Comparison of ENCODE assay signal across 23 mouse cellular contexts in genomic region chr5:23427501-23427900, GRCm38 (mm10). TPM values are rescaled to one million over a fixed set of nuclear protein-coding genes. Genes with fewer than 3 reads are reported as not detected.
DNase-seq lines count a peak whose midpoint lies in the region; ATAC-seq and TF ChIP-seq lines count a peak whose summit lies in the region.
"Had no signal": no experiment of that assay in that cellular context is flagged by ENCODE, and none has a peak within 500 bp of the region (broad histone marks: within the 10 kb centered on the region; RNA-seq: fewer than 3 reads in every experiment).

No protein-coding gene starts in this region.

- ATAC-seq in heart, embryonic 13.5 days (ENCODE audit: extremely low read depth, insufficient number of reproducible peaks, low FRiP score, low TSS enrichment): no peak
- no peak for ATAC-seq in megakaryocyte, adult 5-6 weeks (ENCODE audit: poor library complexity, severe bottlenecking)
- no peak for ATAC-seq in liver, embryonic 14.5 days (ENCODE audit: insufficient read depth)
- no peak for ATAC-seq in cerebellum, adult (ENCODE audit: insufficient number of reproducible peaks, low FRiP score, low TSS enrichment)
- ATAC-seq: hindbrain, embryonic 16.5 days had no signal

- TF ChIP-seq RAD21 in MEL (IDR thresholded peaks at IDR 0.05; ENCODE audit: low read depth, low read length): no peak

- H3K36me3 ChIP-seq in heart, embryonic 13.5 days: peaks cover 44% of the 10 kb centered on the region
- peaks cover 57% of the 10 kb centered on the region for H3K36me3 ChIP-seq in megakaryocyte, embryonic 14.5 days (replicated peaks; ENCODE audit: low read length)
- peaks cover 17 to 52% of the 10 kb centered on the region in 2 experiments for H3K36me3 ChIP-seq in MEL (ENCODE audit: control insufficient read depth in 1 of 2, insufficient read depth in 2 of 2, low read length in 2 of 2)
- H3K36me3 ChIP-seq in liver, embryonic 14.5 days (replicated peaks; ENCODE audit: control insufficient read depth, insufficient read depth, low read depth): peaks cover 34% of the 10 kb centered on the region

- H3K9me3 ChIP-seq in heart, embryonic 13.5 days: no peaks in the 10 kb centered on the region
- H3K9me3 ChIP-seq in megakaryocyte, embryonic 14.5 days: no peaks in the 10 kb centered on the region
- no peaks in the 10 kb centered on the region for H3K9me3 ChIP-seq in MEL (replicated peaks; ENCODE audit: insufficient read depth, low read length)
- no peaks in the 10 kb centered on the region for H3K9me3 ChIP-seq in liver, embryonic 14.5 days (ENCODE audit: control insufficient read depth, low read length)
- H3K9me3 ChIP-seq: limb, embryonic 15.5 days; stomach, embryonic 15.5 days had no signal

- H3K27me3 ChIP-seq in heart, embryonic 13.5 days (replicated peaks): no peaks in the 10 kb centered on the region
- H3K27me3 ChIP-seq in megakaryocyte, embryonic 14.5 days (replicated peaks): no peaks in the 10 kb centered on the region
- no peaks in the 10 kb centered on the region for H3K27me3 ChIP-seq in MEL (ENCODE audit: control insufficient read depth in 1 of 2, insufficient read depth in 2 of 2, low read length in 2 of 2)
- H3K27me3 ChIP-seq in liver, embryonic 14.5 days (ENCODE audit: control insufficient read depth, insufficient read depth, low read length): no peaks in the 10 kb centered on the region
- H3K27me3 ChIP-seq: CH12.LX; limb, embryonic 15.5 days; stomach, embryonic 15.5 days had no signal

- H3K79me2 ChIP-seq in MEL (ENCODE audit: control insufficient read depth, insufficient read depth, low read length, poor library complexity): peaks cover 62% of the 10 kb centered on the region

- H3K4me3 ChIP-seq in heart, embryonic 13.5 days: no peak overlapping the region
- peak overlapping the region; percentile 33 for H3K4me3 ChIP-seq in megakaryocyte, embryonic 14.5 days (replicated peaks)
- no peak overlapping the region for H3K4me3 ChIP-seq in MEL (ENCODE audit: control insufficient read depth in 1 of 2, insufficient read depth in 1 of 2, low read depth in 2 of 2, low read length in 2 of 2)
- no peak overlapping the region for H3K4me3 ChIP-seq in liver, embryonic 14.5 days (ENCODE audit: insufficient read depth in 1 of 2, low read depth in 2 of 2, low read length in 2 of 2)
- H3K4me3 ChIP-seq: limb, embryonic 15.5 days; myocyte; stomach, embryonic 15.5 days had no signal

- peak overlapping the region; percentile 24; the same call in 1 of the 2 replicates for H3K27ac ChIP-seq in heart, embryonic 13.5 days (replicated peaks)
- no peak overlapping the region for H3K27ac ChIP-seq in MEL (ENCODE audit: control insufficient read depth, low read depth, low read length)
- H3K27ac ChIP-seq in liver, embryonic 14.5 days: no peak overlapping the region
- H3K27ac ChIP-seq: kidney, postnatal 0 days; limb, embryonic 15.5 days; macrophage; stomach, embryonic 15.5 days had no signal

- peak in 1 of 2 experiments; percentile 45; a peak in 1 of 4 replicates for TF ChIP-seq EP300 in MEL (IDR thresholded peaks at IDR 0.05; ENCODE audit: low read depth in 1 of 2, low read length in 2 of 2)
- TF ChIP-seq EP300 in liver, embryonic 14.5 days (IDR thresholded peaks at IDR 0.05; ENCODE audit: low read depth): peak; percentile 26; the same call in 1 of the 2 replicates

- 18% methylated on average over 1 of the region's 1 CpGs for WGBS in heart, embryonic 13.5 days
- WGBS in liver, embryonic 14.5 days (ENCODE audit: insufficient replicate concordance): 6% methylated on average over 1 of the region's 1 CpGs

- no peak for DNase-seq in heart, adult 11 months
- DNase-seq in MEL (ENCODE audit: low read depth, low spot score): peak; percentile 47
- no peak for DNase-seq in liver, embryonic 14.5 days (ENCODE audit: low read depth in 3 of 3, low spot score in 3 of 3)
- DNase-seq: adrenal gland, postnatal 25 days; cerebellum, adult 11-12 months; cerebellum, postnatal 25 days; embryo, embryonic 11 days; heart, postnatal 10 days; kidney, adult 11 months; retina, postnatal 1 day; thymus, adult 18-20 months; thymus, postnatal 4 days had no signal

- peaks cover 70% of the 10 kb centered on the region for H3K4me1 ChIP-seq in heart, embryonic 13.5 days
- peaks cover 69% of the 10 kb centered on the region for H3K4me1 ChIP-seq in megakaryocyte, embryonic 14.5 days
- peaks cover 13 to 28% of the 10 kb centered on the region in 2 experiments for H3K4me1 ChIP-seq in MEL (ENCODE audit: control insufficient read depth in 1 of 2, insufficient read depth in 2 of 2, low read length in 2 of 2)
- peaks cover 20 to 38% of the 10 kb centered on the region in 2 experiments for H3K4me1 ChIP-seq in liver, embryonic 14.5 days (replicated peaks; ENCODE audit: control insufficient read depth in 2 of 2, insufficient read depth in 2 of 2, low read length in 1 of 2)

- no peak overlapping the region for H3K9ac ChIP-seq in heart, embryonic 13.5 days
- H3K9ac ChIP-seq in MEL (ENCODE audit: control insufficient read depth, low read depth, low read length, poor library complexity, severe bottlenecking): no peak overlapping the region
- peak overlapping the region; percentile 6 for H3K9ac ChIP-seq in liver, embryonic 14.5 days (replicated peaks)
- H3K9ac ChIP-seq: limb, embryonic 15.5 days; stomach, embryonic 15.5 days had no signal

- H3K4me2 ChIP-seq in heart, embryonic 13.5 days: 0 out of 2 replicates have a peak overlapping the region, but pooled peaks have one; percentile 2
- peak overlapping the region; percentile 33 for H3K4me2 ChIP-seq in liver, embryonic 14.5 days (ENCODE audit: low read depth)
- H3K4me2 ChIP-seq: limb, embryonic 15.5 days; stomach, embryonic 15.5 days had no signal

- TF ChIP-seq CTCF in MEL (IDR thresholded peaks at IDR 0.05 in 2 of 3, conservative IDR thresholded peaks at IDR 0.05 in 1 of 3; ENCODE audit: control insufficient read depth in 1 of 3, insufficient read depth in 1 of 3, low read depth in 2 of 3, low read length in 3 of 3, poor library complexity in 1 of 3, severe bottlenecking in 1 of 3): no peak
- TF ChIP-seq CTCF in liver, embryonic 14.5 days (IDR thresholded peaks at IDR 0.05; ENCODE audit: low read depth): no peak

- TF ChIP-seq POLR2A in MEL (IDR thresholded peaks at IDR 0.05; ENCODE audit: control insufficient read depth in 1 of 2, insufficient read depth in 1 of 2, low read depth in 1 of 2, low read length in 2 of 2, poor library complexity in 1 of 2): no peak

TF ChIP-seq in MEL, 35 proteins besides CTCF, POLR2A, EP300 and RAD21:
- TF ChIP-seq GATA1 (IDR thresholded peaks at IDR 0.05; ENCODE audit: low read depth, low read length) (peak; percentile 61; the same call in 1 of the 2 replicates), TAL1 (IDR thresholded peaks at IDR 0.05; ENCODE audit: low read length) (peak; percentile 65), ELF1 (IDR thresholded peaks at IDR 0.05; ENCODE audit: low read depth, low read length) (no peak), TCF12 (IDR thresholded peaks at IDR 0.05; ENCODE audit: low read depth, low read length) (peak; percentile 39; the same call in 1 of the 2 replicates), E2F4 (IDR thresholded peaks at IDR 0.05; ENCODE audit: borderline replicate concordance, low read depth, low read length) (no peak)

RNA-seq across cellular contexts. Expression of gene Kmt2e, which starts 6.7 kb away (rescaled TPM):
- polyA plus RNA-seq in heart, embryonic 13.5 days (2015; fragmentation: Nextera tagmentation; extraction: Ambion mirVana): 61.7 and 64.4 TPM in 2 replicates
- polyA plus RNA-seq in megakaryocyte, embryonic 14.5 days (2012; ENCODE audit: insufficient read depth, low replicate concordance): 4.6 and 6.2 TPM in 2 replicates
- total RNA-seq in megakaryocyte, adult 5-6 weeks (2015): 148 and 158 TPM in 2 replicates
- total RNA-seq in megakaryocyte, adult 5-6 weeks (2017): 63.3 and 69.2 TPM in 2 replicates
- 16.2 and 21.5 TPM in 2 replicates for total RNA-seq in MEL (2012; rRNA removed)
- 10 to 100 TPM; 29.3 to 75.6 TPM for polyA plus RNA-seq in MEL (2012; ENCODE audit: insufficient read depth in 1 of 2, insufficient read length in 2 of 2, low read depth in 1 of 2, low replicate concordance in 2 of 2, missing spikeins in 1 of 2)
- 5.7 and 8.0 TPM in 2 replicates for polyA plus RNA-seq in liver, embryonic 14.5 days (2012; rRNA removed)
- 24.7 and 25.0 TPM in 2 replicates for polyA plus RNA-seq in liver, embryonic 14.5 days (2014; fragmentation: Nextera tagmentation; extraction: Ambion mirVana)
